Mouse (Mus musculus) left cerebral cortex, postnatal 4 days (tissue): ENCODE results near the gene Ccl6. TPM values are rescaled to one million over a fixed set of nuclear protein-coding genes. Genes with fewer than 3 reads are reported as not detected.
"Not testable (repeated sequence)": the region's sequence is repeated elsewhere in the genome, so short reads cannot be mapped to it uniquely, and the experiment has no call there.

ENCODE experiments used
- DNase-seq: peaks from one replicate; pipeline ENCODE4 v3.0.0-alpha.2; 2022
- intact Hi-C: fragments of 180-260 bp; cut with DNase I; formaldehyde crosslinking; loops from one replicate; pipeline ENCODE4 v1.15.1; 2025
- total RNA-seq, 2 experiments: library from RNA; stranded (reverse); gene quantifications; 2 replicates each; pipeline ENCODE4 v1.2.3; 2021

The Ccl6 gene
- total RNA-seq, 2 experiments from 2014 or later = 1.4 to 1.6 TPM

GRCm38 (mm10) chr11:83566617-83567016, 26.3 kb downstream of the Ccl6 start:
- no peak for DNase-seq
- intact Hi-C loops = no loop called here

DNA sequence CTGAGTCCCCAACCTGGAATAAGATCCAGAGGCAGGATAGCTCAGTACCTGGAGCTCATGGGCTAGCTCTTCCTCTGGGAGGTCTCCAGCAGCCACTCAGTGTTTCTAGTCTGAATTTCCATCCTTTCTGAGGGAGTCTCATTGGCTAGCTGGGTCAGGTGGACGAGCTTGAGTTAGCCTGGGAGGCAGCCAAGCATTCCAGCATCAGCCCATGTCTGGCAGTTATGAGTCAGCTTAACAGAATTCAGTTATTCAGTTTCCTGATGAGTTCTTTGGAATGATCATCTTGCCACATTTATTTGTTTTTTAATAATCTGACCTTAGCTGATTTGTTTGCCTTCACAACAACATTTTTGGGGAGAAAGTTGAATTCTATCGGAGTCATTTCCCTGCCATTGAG, 29.1 kb downstream of the Ccl6 start:
- no peak for DNase-seq
- intact Hi-C loops = no loop called here

- DNase-seq = no peak
- intact Hi-C loops = no loop called here
Observed at GRCm38 (mm10) chr11:83562311-83562887, 30.5 kb downstream of the Ccl6 start.

GRCm38 (mm10) chr11:83560405-83560804, 32.5 kb downstream of the Ccl6 start:
- intact Hi-C loops = no loop called here
- no peak for DNase-seq

- no peak for DNase-seq
- intact Hi-C loops = no loop called here
Observed at GRCm38 (mm10) chr11:83557074-83557473, 35.8 kb downstream of the Ccl6 start.

GRCm38 (mm10) chr11:83556085-83556781, 36.7 kb downstream of the Ccl6 start:
- intact Hi-C loops = loop anchor here (1.0 kb wide), 1 partner anchor 183 kb away; no protein-coding TSS in a partner anchor
- peak; percentile 44 for DNase-seq

GRCm38 (mm10) chr11:83551668-83552067, 41.2 kb downstream of the Ccl6 start:
- no peak for DNase-seq
- intact Hi-C loops = no loop called here

GRCm38 (mm10) chr11:83551037-83551436, 41.9 kb downstream of the Ccl6 start:
- DNase-seq, intact Hi-C loops: not testable (repeated sequence)

- intact Hi-C loops = no loop called here
- no peak for DNase-seq
Observed at GRCm38 (mm10) chr11:83550186-83550632, 42.7 kb downstream of the Ccl6 start.

- DNase-seq = no peak
- intact Hi-C loops = no loop called here
Observed at GRCm38 (mm10) chr11:83544214-83544613, 48.7 kb downstream of the Ccl6 start.

GRCm38 (mm10) chr11:83541415-83541814, 51.5 kb downstream of the Ccl6 start:
- DNase-seq = no peak
- intact Hi-C loops = no loop called here

- no peak for DNase-seq
- intact Hi-C loops = no loop called here
Observed at GRCm38 (mm10) chr11:83540931-83541330, 52.0 kb downstream of the Ccl6 start.

DNA sequence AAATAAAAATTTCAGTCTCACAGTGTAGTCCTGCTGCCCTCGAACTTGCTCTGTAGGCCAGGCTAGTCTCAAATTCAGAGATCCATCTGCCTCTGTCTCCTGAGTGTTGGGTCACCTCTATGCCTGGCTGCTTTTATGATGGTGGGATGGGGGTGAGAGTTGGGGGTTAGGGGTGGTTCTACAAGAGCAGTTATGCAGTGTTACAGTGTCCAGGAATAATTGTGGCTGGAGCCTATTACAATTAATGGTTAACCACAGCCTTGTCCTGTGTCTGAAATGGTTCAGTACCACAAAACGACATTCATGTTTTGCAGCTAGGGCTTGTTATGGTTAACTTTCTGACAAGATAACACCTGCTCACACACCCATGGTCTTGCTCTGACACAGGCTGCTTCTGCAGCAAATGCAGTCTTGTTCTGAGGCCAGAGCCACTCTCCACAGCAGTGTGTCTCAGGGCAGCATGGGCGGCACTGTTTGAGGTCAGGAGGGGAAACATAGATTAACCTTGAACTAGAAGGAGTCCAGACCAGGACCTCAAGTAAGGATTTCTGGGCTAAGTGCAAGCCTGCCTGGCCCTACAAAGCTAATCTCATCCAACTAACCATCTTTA, 54.1 kb downstream of the Ccl6 start:
- intact Hi-C loops = no loop called here
- no peak for DNase-seq

Other genes with a start within 250 kb of the Ccl6 start
- gene Rasl10b, start 183.9 kb downstream of the Ccl6 start, total RNA-seq = 100 to 1,000 TPM; 121 to 122 TPM
- under 1 TPM; 0.48 to 0.74 TPM for gene Gas2l2, start 163.6 kb downstream of the Ccl6 start, total RNA-seq
- gene 1700020L24Rik, start 155.4 kb downstream of the Ccl6 start, total RNA-seq = under 1 TPM in 1 of 2 experiments, not detected in 1; 0.50 TPM
- gene Mmp28, start 130.0 kb downstream of the Ccl6 start, total RNA-seq = 1 to 10 TPM; 4.3 to 5.1 TPM
- 10 to 100 TPM; 88.1 to 90.1 TPM for gene Taf15, start 120.0 kb downstream of the Ccl6 start, total RNA-seq
- not detected for gene Heatr9, start 70.9 kb downstream of the Ccl6 start, total RNA-seq
- gene Ccl5, start 62.6 kb downstream of the Ccl6 start, total RNA-seq = not detected
- 1 to 10 TPM; 1.3 to 2.0 TPM for gene Ccl9, start 14.5 kb downstream of the Ccl6 start, total RNA-seq
- not detected for gene Rpl9-ps1, start 52.5 kb upstream of the Ccl6 start, total RNA-seq
- under 1 TPM in 1 of 2 experiments, not detected in 1; 0.64 TPM for gene Ccl3, start 56.3 kb upstream of the Ccl6 start, total RNA-seq
- not detected for gene Ccl4, start 69.5 kb upstream of the Ccl6 start, total RNA-seq
- not detected for gene Wfdc17, start 110.9 kb upstream of the Ccl6 start, total RNA-seq
- gene Wfdc18, start 115.9 kb upstream of the Ccl6 start, total RNA-seq = not detected
- not detected for gene Wfdc21, start 153.9 kb upstream of the Ccl6 start, total RNA-seq
- gene Heatr6, start 160.6 kb upstream of the Ccl6 start, total RNA-seq = 10 to 100 TPM; 27.3 to 28.3 TPM